Mouse (Mus musculus) spleen, embryonic (tissue): ENCODE results near the gene Mfsd12.

ENCODE experiments used
- CTCF ChIA-PET: fragments of 350-600 bp; sonication (Branson Sonifier 250); formaldehyde crosslinking; loops from one replicate; lab custom pipeline; 2022; lab: Charles Lee

Mfsd12 gene

DNA sequence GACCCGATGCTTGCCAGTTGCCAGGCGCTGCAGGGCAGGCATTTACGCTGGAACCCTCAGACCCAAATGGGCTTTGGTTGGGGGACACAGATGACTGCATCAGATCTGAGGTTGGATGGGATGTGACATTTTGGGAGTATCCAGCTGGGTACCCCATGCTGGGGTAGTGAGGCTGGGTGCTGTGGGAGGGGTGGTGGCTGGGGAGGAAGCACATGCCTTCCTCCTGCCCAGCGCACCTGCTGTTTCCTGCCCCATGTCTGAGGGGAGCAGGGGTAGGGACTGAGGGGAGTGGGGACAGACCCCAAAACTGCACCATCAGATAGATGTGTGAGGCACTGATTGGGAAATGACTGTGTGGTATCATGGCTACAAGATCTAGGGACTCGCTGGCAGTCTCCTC lies 39.5 kb downstream of the Mfsd12 start:
- CTCF ChIA-PET = no interaction called here

DNA sequence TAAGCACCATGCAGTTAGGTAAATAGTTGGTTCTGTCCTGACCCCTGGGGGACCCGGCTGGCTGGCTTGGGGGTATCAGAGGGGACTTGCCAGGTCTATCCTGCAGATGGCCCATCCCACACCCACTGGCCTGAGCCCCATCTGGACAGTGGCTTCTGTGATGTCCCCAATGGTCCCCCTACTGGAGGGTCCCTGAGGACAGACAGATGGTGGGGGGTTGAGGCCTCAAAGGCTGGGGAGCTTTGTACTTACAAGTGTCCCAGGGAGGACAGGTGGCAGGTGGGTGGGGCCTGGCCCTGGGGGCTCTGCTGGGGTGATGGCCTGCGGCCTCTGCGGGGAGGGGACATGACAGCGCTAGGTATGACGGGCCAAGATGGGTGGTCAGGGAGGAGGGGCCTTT lies 42.0 kb downstream of the Mfsd12 start:
- CTCF ChIA-PET = no interaction called here

- CTCF ChIA-PET = no interaction called here
Measured at GRCm38 (mm10) chr10:81399798-81400308, 42.6 kb downstream of the Mfsd12 start.

- CTCF ChIA-PET = no interaction called here
Measured at GRCm38 (mm10) chr10:81400371-81401204, 43.3 kb downstream of the Mfsd12 start.

- CTCF ChIA-PET = interaction anchor here (1.2 kb wide), 1 partner anchor 11 kb away, joined by 3 read pairs; no protein-coding TSS in a partner anchor
Measured at GRCm38 (mm10) chr10:81401205-81401520, 43.9 kb downstream of the Mfsd12 start.

DNA sequence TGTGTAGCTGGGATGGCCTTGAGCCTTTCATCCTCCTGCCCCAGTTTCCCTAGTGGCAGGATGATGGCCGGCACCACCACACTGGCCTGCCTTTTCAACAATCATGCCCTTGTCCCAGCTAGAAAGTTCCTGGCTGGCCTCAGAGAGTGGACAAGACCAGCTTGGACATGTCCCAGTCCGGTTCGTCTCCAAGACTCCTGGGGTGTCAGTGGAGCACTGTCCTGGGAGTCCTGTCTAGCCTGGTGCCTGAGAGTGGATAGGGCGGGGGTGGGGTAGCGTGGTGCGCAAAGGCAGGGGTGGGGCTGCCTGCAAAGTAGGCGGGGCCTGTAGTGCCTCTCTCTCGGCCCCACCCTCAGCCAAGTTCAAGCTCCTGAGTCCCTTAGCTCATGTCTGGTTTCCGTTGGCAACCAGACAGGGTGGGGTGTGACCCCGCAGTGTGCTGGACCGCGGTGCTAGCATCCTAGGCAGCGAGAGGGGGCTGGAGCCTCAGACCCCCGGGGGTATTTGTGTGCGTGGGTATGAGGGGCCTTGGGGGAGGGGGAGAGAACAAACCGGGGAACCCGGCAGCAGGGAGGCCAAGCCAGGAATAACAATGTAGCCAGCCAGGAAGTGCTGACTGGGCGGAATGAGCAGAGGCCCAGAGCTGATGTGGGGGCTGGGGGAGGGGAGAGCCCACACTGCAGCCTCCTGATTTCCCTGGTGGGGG lies 44.4 kb downstream of the Mfsd12 start:
- CTCF ChIA-PET = interaction anchor here (0.6 to 1.2 kb wide), 2 partner anchors 10 to 56 kb away, joined by 3 to 6 read pairs; no protein-coding TSS in a partner anchor

GRCm38 (mm10) chr10:81402227-81402765 lies 45.0 kb downstream of the Mfsd12 start:
- CTCF ChIA-PET = interaction anchor here (0.6 to 1.2 kb wide), 2 partner anchors 10 to 56 kb away, joined by 3 to 6 read pairs; no protein-coding TSS in a partner anchor

DNA sequence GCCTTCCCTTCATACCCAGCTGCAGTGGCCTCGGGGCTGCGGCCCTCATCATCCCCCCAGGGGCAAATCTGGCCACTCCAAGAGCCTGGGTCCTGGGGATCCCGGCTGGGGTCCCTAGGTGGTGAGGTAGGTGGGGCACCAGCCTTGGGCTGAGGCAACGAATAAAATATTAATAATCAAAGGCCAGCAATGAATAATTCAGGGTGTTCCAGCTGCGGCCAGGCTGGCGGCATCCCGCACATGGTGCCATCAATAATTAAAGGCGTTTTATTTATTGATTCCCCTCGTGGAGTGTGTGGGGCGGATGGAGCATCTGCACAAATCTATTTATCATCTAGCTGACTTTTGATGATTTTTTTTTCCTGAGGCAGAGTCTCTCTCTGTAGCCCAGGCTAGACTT lies 46.2 kb downstream of the Mfsd12 start:
- CTCF ChIA-PET = no interaction called here

- CTCF ChIA-PET = interaction anchor here (0.9 kb wide), 1 partner anchor 21 kb away, joined by 4 read pairs; no protein-coding TSS in a partner anchor
Measured at GRCm38 (mm10) chr10:81404082-81404481, 46.8 kb downstream of the Mfsd12 start.

DNA sequence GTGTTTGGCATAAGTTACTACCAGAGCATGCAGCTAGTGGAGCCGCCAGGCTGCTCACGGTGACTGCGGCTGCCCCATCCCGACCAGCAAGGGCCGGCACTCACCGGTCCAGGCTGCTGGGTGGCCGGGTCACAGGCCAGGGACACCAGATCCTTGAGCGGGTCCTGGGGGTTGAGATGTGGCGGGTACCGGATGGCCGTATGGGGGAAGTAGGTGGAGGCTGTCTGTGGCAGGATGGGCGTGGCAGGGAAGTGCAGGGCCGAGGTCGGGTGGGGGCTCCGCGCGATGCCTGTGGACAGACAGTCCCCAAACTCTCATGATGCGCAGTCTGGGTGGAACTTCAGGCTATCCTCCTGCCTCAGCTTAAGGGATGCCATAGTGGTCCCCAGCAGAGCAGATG lies 47.4 kb downstream of the Mfsd12 start:
- CTCF ChIA-PET = interaction anchor here (0.6 to 1.3 kb wide), 5 partner anchors 9 to 115 kb away, joined by 3 to 22 read pairs (median 4); no protein-coding TSS in a partner anchor

GRCm38 (mm10) chr10:81405588-81406201 lies 48.4 kb downstream of the Mfsd12 start:
- CTCF ChIA-PET = interaction anchor here (0.8 to 1.3 kb wide), 2 partner anchors 10 to 116 kb away, joined by 4 to 22 read pairs; no protein-coding TSS in a partner anchor

DNA sequence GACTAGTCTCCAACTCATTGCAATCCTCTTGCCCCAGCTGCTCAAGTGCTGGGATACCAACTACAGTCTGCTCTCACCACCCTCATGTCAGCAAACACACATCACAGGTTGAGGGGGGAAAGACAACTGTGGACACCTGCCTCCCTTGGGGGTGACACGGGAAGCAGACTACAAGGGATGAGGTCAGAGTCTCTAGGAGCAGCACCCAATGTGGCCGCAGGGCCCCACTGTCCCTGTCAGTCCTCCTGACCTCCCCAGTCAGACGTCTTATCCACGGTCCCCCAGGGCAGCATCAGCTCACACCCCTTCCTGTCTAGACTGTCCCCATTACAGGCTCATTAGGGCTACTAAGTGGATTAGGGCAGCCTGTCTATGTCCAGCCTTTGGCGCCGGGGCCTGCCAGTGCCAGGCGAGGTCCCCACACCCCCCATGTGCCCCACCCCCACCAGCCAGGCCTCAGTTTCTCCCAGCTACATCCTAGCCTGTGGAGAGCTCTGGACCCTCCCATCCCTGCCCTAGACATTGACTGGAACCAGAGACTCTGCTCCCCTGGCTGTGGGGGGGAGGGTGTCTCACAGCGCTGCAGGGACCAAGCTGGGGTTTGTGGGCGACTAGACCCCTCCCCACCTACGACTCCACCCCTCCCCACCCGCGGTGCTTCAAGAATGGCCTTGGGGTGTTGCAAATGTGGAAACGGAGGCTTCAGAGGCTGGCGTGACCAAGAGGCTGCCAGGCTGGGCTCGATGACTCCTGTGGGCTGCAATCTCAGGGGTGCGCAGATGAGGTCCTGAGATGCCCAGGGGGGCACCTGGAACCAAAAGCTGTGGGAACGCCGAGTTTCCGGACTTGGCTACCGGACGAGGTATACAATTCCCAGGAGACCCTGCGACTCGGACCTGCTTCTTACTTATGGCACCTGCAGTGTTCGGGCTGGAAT lies 49.5 kb downstream of the Mfsd12 start:
- CTCF ChIA-PET = interaction anchor here (0.6 to 0.7 kb wide), 2 partner anchors 11 to 938 kb away, joined by 3 read pairs; no protein-coding TSS in a partner anchor

DNA sequence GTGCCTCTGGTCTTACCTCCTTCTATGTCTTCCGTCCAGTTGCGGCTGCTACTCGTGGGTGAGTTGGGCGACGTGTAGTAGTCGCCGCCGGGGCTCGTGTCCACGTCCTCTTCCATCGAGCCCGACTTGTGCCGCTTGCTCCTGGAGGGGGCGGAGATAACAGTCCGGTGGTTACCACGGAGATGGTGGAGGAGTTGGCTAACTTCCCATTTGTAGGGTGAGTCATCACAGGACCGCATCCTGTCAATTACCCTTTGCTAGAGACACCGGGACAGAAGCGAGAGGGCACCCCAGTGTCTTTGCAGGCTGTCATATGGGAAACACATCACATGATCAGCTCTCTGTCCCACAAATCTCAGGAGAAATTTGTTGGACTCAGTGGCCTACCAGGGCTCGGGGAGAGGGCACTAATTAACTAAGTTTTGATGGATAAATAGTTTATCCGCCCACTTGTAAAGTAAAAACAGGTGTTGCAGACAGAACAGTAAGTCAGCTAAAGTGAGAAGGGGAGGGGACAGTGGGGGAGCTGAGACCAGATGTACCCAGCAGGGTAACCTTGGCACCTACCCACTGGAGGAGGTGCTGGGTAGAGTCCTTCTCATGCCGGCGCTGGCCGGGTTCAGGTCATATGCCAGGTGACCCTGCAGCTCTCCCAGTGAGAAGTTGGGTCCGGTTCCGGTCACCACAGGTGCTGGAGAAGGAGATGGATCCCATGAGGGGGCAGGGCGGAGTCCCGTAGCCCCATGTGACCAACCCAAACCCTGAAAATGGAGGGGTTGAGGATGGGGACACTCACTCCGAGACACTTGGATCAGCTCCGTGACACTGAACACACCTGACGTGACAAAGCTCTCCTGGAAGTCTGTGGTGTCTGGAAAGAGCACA lies 50.5 kb downstream of the Mfsd12 start:
- CTCF ChIA-PET = interaction anchor here (0.5 to 0.7 kb wide), 2 partner anchors 12 to 661 kb away, joined by 3 read pairs; no protein-coding TSS in a partner anchor

DNA sequence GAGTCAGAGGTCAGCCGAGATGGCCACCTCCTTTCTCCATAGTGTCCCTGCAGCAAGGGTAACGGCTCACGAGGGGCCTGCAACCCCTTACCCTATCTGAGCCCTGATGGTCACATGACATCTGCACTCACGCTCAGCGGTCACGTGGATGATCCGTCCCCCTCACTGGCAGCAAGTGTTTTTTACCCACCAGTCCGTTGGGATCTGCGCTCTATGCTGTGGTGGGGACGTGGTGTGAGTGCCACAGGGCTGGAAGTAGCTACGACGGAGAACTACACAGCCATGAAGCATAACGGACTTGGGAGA lies 51.1 kb downstream of the Mfsd12 start:
- CTCF ChIA-PET = no interaction called here

GRCm38 (mm10) chr10:81408871-81409291 lies 51.6 kb downstream of the Mfsd12 start:
- CTCF ChIA-PET = interaction anchor here (0.6 kb wide), 1 partner anchor 13 kb away, joined by 3 read pairs; no protein-coding TSS in a partner anchor

- CTCF ChIA-PET = interaction anchor here (0.6 kb wide), 1 partner anchor 13 kb away, joined by 3 read pairs; no protein-coding TSS in a partner anchor
Measured at GRCm38 (mm10) chr10:81409330-81409729, 52.0 kb downstream of the Mfsd12 start.

- CTCF ChIA-PET = no interaction called here
Measured at GRCm38 (mm10) chr10:81410350-81410749, 53.1 kb downstream of the Mfsd12 start.

GRCm38 (mm10) chr10:81410981-81411380 lies 53.7 kb downstream of the Mfsd12 start:
- CTCF ChIA-PET = no interaction called here
